ENCODE assay signal across 11 mouse cellular contexts in genomic region chr1:153506266-153506665, GRCm38 (mm10). TPM values are rescaled to one million over a fixed set of nuclear protein-coding genes. Genes with fewer than 3 reads are reported as not detected.
DNase-seq lines count a peak whose midpoint lies in the region; ATAC-seq lines count a peak whose summit lies in the region.
"Had no signal": no experiment of that assay in that cellular context is flagged by ENCODE, and none has a peak within 500 bp of the region (broad histone marks: within the 10 kb centered on the region; RNA-seq: fewer than 3 reads in every experiment).

No protein-coding gene starts in this region.

- H3K4me3 ChIP-seq in hindbrain, embryonic 15.5 days: no peak overlapping the region
- H3K4me3 ChIP-seq in hindbrain, embryonic 11.5 days (ENCODE audit: low read depth, low read length): no peak overlapping the region
- H3K4me3 ChIP-seq: intestine, embryonic 15.5 days; liver, embryonic 13.5 days had no signal

- ATAC-seq in hindbrain, embryonic 15.5 days (ENCODE audit: low FRiP score, low read depth): peak; percentile 69
- no peak for ATAC-seq in hindbrain, embryonic 11.5 days (ENCODE audit: low FRiP score)
- ATAC-seq: intestine, embryonic 15.5 days had no signal

- no peak overlapping the region for H3K9ac ChIP-seq in hindbrain, embryonic 15.5 days
- H3K9ac ChIP-seq in hindbrain, embryonic 11.5 days (ENCODE audit: low read depth, low read length): no peak overlapping the region
- H3K9ac ChIP-seq: intestine, embryonic 15.5 days; liver, embryonic 13.5 days had no signal

- H3K36me3 ChIP-seq in hindbrain, embryonic 15.5 days: no peaks in the 10 kb centered on the region
- H3K36me3 ChIP-seq in hindbrain, embryonic 11.5 days (ENCODE audit: control insufficient read depth, insufficient read depth, low read length): no peaks in the 10 kb centered on the region
- H3K36me3 ChIP-seq: intestine, embryonic 15.5 days; liver, embryonic 13.5 days had no signal

- DNase-seq in cerebellum, adult 11 months: peak; percentile 6
- no peak for DNase-seq in cerebellum, postnatal 36 days
- no peak for DNase-seq in hindbrain, embryonic 11.5 days (ENCODE audit: low spot score)
- peak; percentile 40 for DNase-seq in right cerebral cortex, adult 18-20 months
- DNase-seq in right cerebral cortex, postnatal 14 days: no peak
- no peak for DNase-seq in spleen, postnatal 36 days (ENCODE audit: low spot score in 2 of 2)
- DNase-seq in urinary bladder, postnatal 14 days (ENCODE audit: low spot score): no peak
- DNase-seq: cerebellum, adult 8-10 months; liver, embryonic 13.5 days had no signal

- H3K27ac ChIP-seq in hindbrain, embryonic 15.5 days (replicated peaks): no peak overlapping the region; the same call in 1 of the 2 replicates
- no peak overlapping the region for H3K27ac ChIP-seq in hindbrain, embryonic 11.5 days (ENCODE audit: low read depth, low read length)
- H3K27ac ChIP-seq: intestine, embryonic 15.5 days; liver, embryonic 13.5 days had no signal

- H3K9me3 ChIP-seq in hindbrain, embryonic 15.5 days: no peaks in the 10 kb centered on the region
- H3K9me3 ChIP-seq in hindbrain, embryonic 11.5 days (ENCODE audit: control insufficient read depth, low read length): no peaks in the 10 kb centered on the region
- H3K9me3 ChIP-seq: intestine, embryonic 15.5 days; liver, embryonic 13.5 days had no signal

- H3K27me3 ChIP-seq in hindbrain, embryonic 15.5 days: no peaks in the 10 kb centered on the region
- H3K27me3 ChIP-seq in hindbrain, embryonic 11.5 days (ENCODE audit: control insufficient read depth, insufficient read depth, low read length): no peaks in the 10 kb centered on the region
- H3K27me3 ChIP-seq: intestine, embryonic 15.5 days; liver, embryonic 13.5 days had no signal

- no peak overlapping the region for H3K4me2 ChIP-seq in hindbrain, embryonic 15.5 days
- no peak overlapping the region for H3K4me2 ChIP-seq in hindbrain, embryonic 11.5 days (replicated peaks; ENCODE audit: low read depth, low read length)
- H3K4me2 ChIP-seq: intestine, embryonic 15.5 days; liver, embryonic 13.5 days had no signal

- no peaks in the 10 kb centered on the region for H3K4me1 ChIP-seq in hindbrain, embryonic 15.5 days (replicated peaks)
- H3K4me1 ChIP-seq in hindbrain, embryonic 11.5 days (replicated peaks; ENCODE audit: control insufficient read depth, insufficient read depth, low read length): no peaks in the 10 kb centered on the region
- H3K4me1 ChIP-seq: intestine, embryonic 15.5 days had no signal

- 49% methylated on average over 6 of the region's 6 CpGs for WGBS in hindbrain, embryonic 15.5 days
- 82% methylated on average over 6 of the region's 6 CpGs for WGBS in hindbrain, embryonic 11.5 days

RNA-seq across cellular contexts. Expression of gene Dhx9, which starts 18.8 kb away (rescaled TPM):
- 23.5 and 32.2 TPM in 2 replicates for polyA plus RNA-seq in hindbrain, embryonic 15.5 days (2015; fragmentation: Nextera tagmentation; extraction: Ambion mirVana)
- 34.7 and 61.3 TPM in 2 replicates for polyA plus RNA-seq in hindbrain, embryonic 11.5 days (2014; fragmentation: Nextera tagmentation; extraction: Ambion mirVana)

RNA-seq across cellular contexts. Expression of gene Npl, which starts 43.6 kb away (rescaled TPM):
- polyA plus RNA-seq in hindbrain, embryonic 15.5 days (2015; fragmentation: Nextera tagmentation; extraction: Ambion mirVana): 12.1 and 14.7 TPM in 2 replicates
- 15.5 and 16.2 TPM in 2 replicates for polyA plus RNA-seq in hindbrain, embryonic 11.5 days (2014; fragmentation: Nextera tagmentation; extraction: Ambion mirVana)

Comparison
In these comparisons a context has a peak if more than half of its experiments do, and no peak if none do; other contexts are left out.
1. DNase-seq: peak in cerebellum, adult 11 months (single experiment) and right cerebral cortex, adult 18-20 months (single experiment); none in cerebellum, postnatal 36 days (0 of 2), hindbrain, embryonic 11.5 days (single experiment), right cerebral cortex, postnatal 14 days (single experiment), spleen, postnatal 36 days (0 of 2) and urinary bladder, postnatal 14 days (single experiment).